Mouse (Mus musculus) heart, adult 9 months (tissue): ENCODE measurements at regions not wholly inside any gene's neighbourhood (a gene's known extent, or its start where the extent isn't known, plus 50 kb on each side); places are given as distances from the start of the nearest gene placed in this dataset.

Experiments
- DNase-seq, 2 experiments: peaks; one replicate each; pipeline ENCODE4 v3.0.0; 2022; ENCODE audit warnings: low spot score in 2 of 2

DNA sequence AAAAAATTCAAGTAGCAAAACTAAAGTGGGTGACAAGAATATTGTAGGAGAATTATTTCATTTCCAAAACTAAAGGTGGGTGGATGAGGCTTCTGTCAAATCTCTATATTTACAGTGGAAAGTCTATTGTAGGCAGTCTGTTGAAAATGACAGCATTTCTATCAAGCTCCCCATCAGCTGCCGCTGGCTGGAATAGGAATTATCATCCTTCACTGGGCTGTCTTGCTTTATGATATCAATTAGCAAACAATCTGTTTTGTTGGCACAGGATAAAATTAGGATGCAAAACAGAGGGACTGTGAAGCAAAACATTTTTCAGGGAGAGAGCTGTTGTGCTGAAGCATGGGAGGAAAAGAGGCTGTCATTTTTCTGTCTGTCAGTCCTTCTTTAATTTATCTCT is 1249.0 kb downstream of the Hace1 start:
- DNase-seq, result no peak

DNA sequence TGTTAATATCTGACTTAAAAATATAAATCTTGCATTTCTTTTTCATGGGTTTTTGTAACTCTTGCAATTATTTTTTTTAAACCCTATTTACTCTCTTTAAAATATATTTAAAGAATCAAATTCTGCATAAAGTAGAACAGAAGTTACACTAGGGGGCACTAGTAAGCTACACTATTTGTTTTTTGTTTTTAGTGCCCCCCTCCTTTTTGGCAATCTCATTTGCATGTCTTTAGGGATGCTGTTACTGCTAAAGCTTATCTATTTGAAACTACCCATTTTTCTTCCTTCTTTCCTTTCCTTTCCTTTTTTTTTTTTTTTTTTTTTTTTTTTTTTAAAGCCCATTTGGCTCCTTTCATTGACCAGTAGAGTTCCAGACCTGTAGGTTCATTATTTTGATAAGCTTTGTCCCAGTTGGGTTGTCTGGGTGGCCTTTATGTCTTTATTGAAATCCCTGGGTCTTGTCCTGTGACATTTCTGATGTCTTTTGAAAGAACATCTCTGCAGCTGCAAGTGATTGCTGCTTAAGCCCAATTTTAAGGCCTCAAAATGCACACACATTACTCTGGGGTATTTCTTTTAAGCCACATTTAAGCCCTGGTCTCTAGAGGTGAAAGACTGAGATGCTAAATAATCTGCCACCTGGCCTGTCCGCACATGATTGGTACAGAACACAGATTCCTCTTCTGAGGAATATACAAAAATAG is 1249.6 kb downstream of the Hace1 start:
- DNase-seq, result no peak

- DNase-seq, result no peak
These were observed 1250.5 kb downstream of the Hace1 start for GRCm38 (mm10) chr10:46828164-46828563.

GRCm38 (mm10) chr10:46845578-46846314 is 1268.1 kb downstream of the Hace1 start:
- DNase-seq, result no peak
